Mouse (Mus musculus): ENCODE results near the gene Coq7. TPM values are rescaled to one million over a fixed set of nuclear protein-coding genes. Genes with fewer than 3 reads are reported as not detected.
A peak's percentile ranks its signal among the peaks of the same experiment; 100 is the strongest.

The Coq7 gene
- polyA plus RNA-seq, 1 experiment from 2014 or later, result 98.7 TPM

- no peak overlapping the region for H3K9ac ChIP-seq (ENCODE audit: low read depth, low read length)
- no peak overlapping the region for H3K27ac ChIP-seq (replicated peaks; ENCODE audit: low read depth, low read length)
- H3K4me1 ChIP-seq (ENCODE audit: control insufficient read depth, insufficient read depth, low read length), result no peaks in the 10 kb centered on the region
- 90% methylated on average over 4 of the region's 4 CpGs for WGBS
- H3K9me3 ChIP-seq (ENCODE audit: control insufficient read depth, low read length), result no peaks in the 10 kb centered on the region
- H3K4me2 ChIP-seq (ENCODE audit: low read depth, low read length), result no peak overlapping the region
- H3K4me3 ChIP-seq (ENCODE audit: low read depth, low read length), result no peak overlapping the region
- DNase-seq (ENCODE audit: low spot score) (no peak), ATAC-seq (ENCODE audit: low read depth) (no peak)
- H3K27me3 ChIP-seq (replicated peaks; ENCODE audit: control insufficient read depth, insufficient read depth, low read length), result no peaks in the 10 kb centered on the region
- peaks cover 2% of the 10 kb centered on the region; the same call in 1 of the 2 replicates for H3K36me3 ChIP-seq (ENCODE audit: control insufficient read depth, insufficient read depth, low read length)
Observed at GRCm38 (mm10) chr7:118544128-118544527, 11.0 kb upstream of the Coq7 start.

GRCm38 (mm10) chr7:118535076-118535475, 1.9 kb upstream of the Coq7 start:
- H3K4me1 ChIP-seq (ENCODE audit: control insufficient read depth, insufficient read depth, low read length), result no peaks in the 10 kb centered on the region
- no peak overlapping the region for H3K4me2 ChIP-seq (ENCODE audit: low read depth, low read length)
- no peak overlapping the region for H3K4me3 ChIP-seq (ENCODE audit: low read depth, low read length)
- DNase-seq (ENCODE audit: low spot score), result peak; percentile 15
- no peak overlapping the region for H3K9ac ChIP-seq (ENCODE audit: low read depth, low read length)
- ATAC-seq (ENCODE audit: low read depth), result no peak
- H3K27me3 ChIP-seq (replicated peaks; ENCODE audit: control insufficient read depth, insufficient read depth, low read length), result no peaks in the 10 kb centered on the region
- H3K36me3 ChIP-seq (ENCODE audit: control insufficient read depth, insufficient read depth, low read length), result no peaks in the 10 kb centered on the region
- no peaks in the 10 kb centered on the region for H3K9me3 ChIP-seq (ENCODE audit: control insufficient read depth, low read length)
- H3K27ac ChIP-seq (replicated peaks; ENCODE audit: low read depth, low read length), result no peak overlapping the region
- WGBS, result 81% methylated on average over 4 of the region's 4 CpGs

GRCm38 (mm10) chr7:118534326-118534725, 1.2 kb upstream of the Coq7 start:
- DNase-seq (ENCODE audit: low spot score), result no peak
- H3K27ac ChIP-seq (replicated peaks; ENCODE audit: low read depth, low read length), result no peak overlapping the region

GRCm38 (mm10) chr7:118532519-118533177, 508 bp downstream of the Coq7 start:
- Histone ChIP-seq H3K36me3 (ENCODE audit: control insufficient read depth, insufficient read depth, low read length) (peaks cover 11% of the 10 kb centered on the region; the same call in 1 of the 2 replicates), H3K4me3 (ENCODE audit: low read depth, low read length) (peak overlapping the region; percentile 56), H3K4me1 (ENCODE audit: control insufficient read depth, insufficient read depth, low read length) (no peaks in the 10 kb centered on the region), H3K27me3 (replicated peaks; ENCODE audit: control insufficient read depth, insufficient read depth, low read length) (no peaks in the 10 kb centered on the region), H3K9ac (ENCODE audit: low read depth, low read length) (peak overlapping the region; percentile 77), H3K27ac (replicated peaks; ENCODE audit: low read depth, low read length) (peak overlapping the region; percentile 90), H3K9me3 (ENCODE audit: control insufficient read depth, low read length) (no peaks in the 10 kb centered on the region), H3K4me2 (ENCODE audit: low read depth, low read length) (peak overlapping the region; percentile 62)
- peak; percentile 94 for ATAC-seq (ENCODE audit: low read depth)
- WGBS, result under 1% methylated on average over 36 of the region's 36 CpGs
- peak; percentile 97 for DNase-seq (ENCODE audit: low spot score)

More at GRCm38 (mm10) chr7:118534326-118534725, 1.2 kb upstream of the Coq7 start:
- H3K4me2 ChIP-seq (ENCODE audit: low read depth, low read length), result no peak overlapping the region
- no peak for ATAC-seq (ENCODE audit: low read depth)
- no peaks in the 10 kb centered on the region for H3K9me3 ChIP-seq (ENCODE audit: control insufficient read depth, low read length)
- no peak overlapping the region for H3K9ac ChIP-seq (ENCODE audit: low read depth, low read length)
- no peaks in the 10 kb centered on the region for H3K36me3 ChIP-seq (ENCODE audit: control insufficient read depth, insufficient read depth, low read length)
- H3K4me3 ChIP-seq (ENCODE audit: low read depth, low read length), result no peak overlapping the region
- 82% methylated on average over 3 of the region's 3 CpGs for WGBS
- no peaks in the 10 kb centered on the region for H3K27me3 ChIP-seq (replicated peaks; ENCODE audit: control insufficient read depth, insufficient read depth, low read length)
- H3K4me1 ChIP-seq (ENCODE audit: control insufficient read depth, insufficient read depth, low read length), result no peaks in the 10 kb centered on the region

- no peak overlapping the region for H3K9ac ChIP-seq (ENCODE audit: low read depth, low read length)
- H3K36me3 ChIP-seq (ENCODE audit: control insufficient read depth, insufficient read depth, low read length), result peaks cover 36% of the 10 kb centered on the region; the same call in 1 of the 2 replicates
- DNase-seq (ENCODE audit: low spot score) (no peak), ATAC-seq (ENCODE audit: low read depth) (no peak)
- H3K4me2 ChIP-seq (ENCODE audit: low read depth, low read length), result no peak overlapping the region
- no peaks in the 10 kb centered on the region for H3K9me3 ChIP-seq (ENCODE audit: control insufficient read depth, low read length)
- H3K4me1 ChIP-seq (ENCODE audit: control insufficient read depth, insufficient read depth, low read length), result no peaks in the 10 kb centered on the region
- 79% methylated on average over 4 of the region's 4 CpGs for WGBS
- H3K27ac ChIP-seq (replicated peaks; ENCODE audit: low read depth, low read length), result no peak overlapping the region
- H3K4me3 ChIP-seq (ENCODE audit: low read depth, low read length), result no peak overlapping the region
- H3K27me3 ChIP-seq (replicated peaks; ENCODE audit: control insufficient read depth, insufficient read depth, low read length), result no peaks in the 10 kb centered on the region
Observed at GRCm38 (mm10) chr7:118526967-118527366, 6.2 kb downstream of the Coq7 start.

GRCm38 (mm10) chr7:118522077-118522476, 11.1 kb downstream of the Coq7 start:
- DNase-seq (ENCODE audit: low spot score), result no peak
- no peak overlapping the region for H3K27ac ChIP-seq (replicated peaks; ENCODE audit: low read depth, low read length)
- peaks cover 19% of the 10 kb centered on the region; the same call in 1 of the 2 replicates for H3K36me3 ChIP-seq (ENCODE audit: control insufficient read depth, insufficient read depth, low read length)
- H3K9me3 ChIP-seq (ENCODE audit: control insufficient read depth, low read length), result no peaks in the 10 kb centered on the region
- no peaks in the 10 kb centered on the region for H3K4me1 ChIP-seq (ENCODE audit: control insufficient read depth, insufficient read depth, low read length)
- 84% methylated on average over 5 of the region's 5 CpGs for WGBS
- no peaks in the 10 kb centered on the region for H3K27me3 ChIP-seq (replicated peaks; ENCODE audit: control insufficient read depth, insufficient read depth, low read length)
- H3K9ac ChIP-seq (ENCODE audit: low read depth, low read length), result no peak overlapping the region
- ATAC-seq (ENCODE audit: low read depth), result no peak
- no peak overlapping the region for H3K4me2 ChIP-seq (ENCODE audit: low read depth, low read length)
- no peak overlapping the region for H3K4me3 ChIP-seq (ENCODE audit: low read depth, low read length)

GRCm38 (mm10) chr7:118519661-118520060, 13.5 kb downstream of the Coq7 start:
- no peak for DNase-seq (ENCODE audit: low spot score)
- no peak overlapping the region for H3K4me3 ChIP-seq (ENCODE audit: low read depth, low read length)
- H3K4me2 ChIP-seq (ENCODE audit: low read depth, low read length), result no peak overlapping the region
- no peaks in the 10 kb centered on the region for H3K27me3 ChIP-seq (replicated peaks; ENCODE audit: control insufficient read depth, insufficient read depth, low read length)
- no peaks in the 10 kb centered on the region for H3K4me1 ChIP-seq (ENCODE audit: control insufficient read depth, insufficient read depth, low read length)
- 80% methylated on average over 8 of the region's 8 CpGs for WGBS
- ATAC-seq (ENCODE audit: low read depth), result no peak
- H3K27ac ChIP-seq (replicated peaks; ENCODE audit: low read depth, low read length), result no peak overlapping the region
- no peak overlapping the region for H3K9ac ChIP-seq (ENCODE audit: low read depth, low read length)
- H3K9me3 ChIP-seq (ENCODE audit: control insufficient read depth, low read length), result no peaks in the 10 kb centered on the region
- 0 out of 2 replicates have a peak, but pooled peaks cover 6% of the 10 kb centered on the region for H3K36me3 ChIP-seq (ENCODE audit: control insufficient read depth, insufficient read depth, low read length)

GRCm38 (mm10) chr7:118518687-118519086, 14.5 kb downstream of the Coq7 start:
- DNase-seq (ENCODE audit: low spot score) (peak; percentile 46), ATAC-seq (ENCODE audit: low read depth) (peak; percentile 77)
- no peaks in the 10 kb centered on the region for H3K9me3 ChIP-seq (ENCODE audit: control insufficient read depth, low read length)
- no peak overlapping the region for H3K4me2 ChIP-seq (ENCODE audit: low read depth, low read length)
- no peak overlapping the region for H3K4me3 ChIP-seq (ENCODE audit: low read depth, low read length)
- H3K4me1 ChIP-seq (ENCODE audit: control insufficient read depth, insufficient read depth, low read length), result no peaks in the 10 kb centered on the region
- no peak overlapping the region for H3K27ac ChIP-seq (replicated peaks; ENCODE audit: low read depth, low read length)
- H3K36me3 ChIP-seq (ENCODE audit: control insufficient read depth, insufficient read depth, low read length), result 0 out of 2 replicates have a peak, but pooled peaks cover 6% of the 10 kb centered on the region
- no peak overlapping the region for H3K9ac ChIP-seq (ENCODE audit: low read depth, low read length)
- WGBS, result 3% methylated on average over 18 of the region's 18 CpGs
- H3K27me3 ChIP-seq (replicated peaks; ENCODE audit: control insufficient read depth, insufficient read depth, low read length), result no peaks in the 10 kb centered on the region

GRCm38 (mm10) chr7:118517819-118518218, 15.3 kb downstream of the Coq7 start:
- Histone ChIP-seq H3K4me3 (ENCODE audit: low read depth, low read length) (no peak overlapping the region), H3K9ac (ENCODE audit: low read depth, low read length) (no peak overlapping the region), H3K4me2 (ENCODE audit: low read depth, low read length) (no peak overlapping the region), H3K27me3 (replicated peaks; ENCODE audit: control insufficient read depth, insufficient read depth, low read length) (no peaks in the 10 kb centered on the region), H3K9me3 (ENCODE audit: control insufficient read depth, low read length) (no peaks in the 10 kb centered on the region), H3K4me1 (ENCODE audit: control insufficient read depth, insufficient read depth, low read length) (no peaks in the 10 kb centered on the region), H3K27ac (replicated peaks; ENCODE audit: low read depth, low read length) (no peak overlapping the region), H3K36me3 (ENCODE audit: control insufficient read depth, insufficient read depth, low read length) (0 out of 2 replicates have a peak, but pooled peaks cover 6% of the 10 kb centered on the region)
- ATAC-seq (ENCODE audit: low read depth) (peak; percentile 19; the same call in 1 of the 2 replicates), DNase-seq (ENCODE audit: low spot score) (peak; percentile 10)
- 71% methylated on average over 2 of the region's 2 CpGs for WGBS
